Mouse (Mus musculus) heart, embryonic 14.5 days (tissue): ENCODE measurements at regions not wholly inside any gene's neighbourhood (a gene's known extent, or its start where the extent isn't known, plus 50 kb on each side); places are given as distances from the start of the nearest gene placed in this dataset.

ENCODE experiments used
- ATAC-seq: fragments of 200-750 bp; cut with Nextera tagmentation; 2 replicates; pipeline ENCODE4 v1.8.0; 2017; ENCODE audit warnings: low read depth, moderate TSS enrichment; ENCODE audit not compliant: insufficient number of reproducible peaks, insufficient read depth, low FRiP score
- H3K27ac ChIP-seq, 2 experiments: fragments of 200-500 bp in 1 of 2; fragments of 300-500 bp in 1 of 2; sonication (generic) in 1 of 2; replicated peaks in 1 of 2; 2 replicates each; pipeline ENCODE4 v1.5.1; 2012 to 2014; ENCODE audit warnings: low read depth in 2 of 2, low read length in 2 of 2, control low read depth in 1 of 2, mild to moderate bottlenecking in 1 of 2, mixed read lengths in 1 of 2; ENCODE audit not compliant: control insufficient read depth in 1 of 2, insufficient read depth in 1 of 2
- H3K27me3 ChIP-seq: fragments of 300-500 bp; sonication (generic); 2 replicates; pipeline ENCODE4 v1.6.1; 2014; ENCODE audit warnings: mild to moderate bottlenecking, low read length, control low read depth; ENCODE audit not compliant: control insufficient read depth, insufficient read depth
- H3K36me3 ChIP-seq: fragments of 300-500 bp; sonication (generic); 2 replicates; pipeline ENCODE4 v1.6.1; 2014; ENCODE audit warnings: mild to moderate bottlenecking, control low read depth, low read length, mixed read lengths; ENCODE audit not compliant: control insufficient read depth, insufficient read depth
- H3K4me1 ChIP-seq, 2 experiments: fragments of 200-500 bp in 1 of 2; fragments of 300-500 bp in 1 of 2; sonication (generic) in 1 of 2; 2 replicates each; pipeline ENCODE4 v1.6.1; 2012 to 2014; ENCODE audit warnings: low read length in 2 of 2, control low read depth in 1 of 2, mixed read lengths in 1 of 2; ENCODE audit not compliant: control insufficient read depth in 2 of 2, insufficient read depth in 2 of 2
- H3K4me2 ChIP-seq: fragments of 300-500 bp; sonication (generic); 2 replicates; pipeline ENCODE4 v1.6.1; 2014; ENCODE audit warnings: mild to moderate bottlenecking, low read length
- H3K4me3 ChIP-seq, 2 experiments: fragments of 200-500 bp in 1 of 2; fragments of 300-500 bp in 1 of 2; sonication (generic) in 1 of 2; 2 replicates each; pipeline ENCODE4 v1.5.1; 2012 to 2014; ENCODE audit warnings: low read length in 2 of 2, mild to moderate bottlenecking in 2 of 2, control low read depth in 1 of 2, low read depth in 1 of 2, moderate library complexity in 1 of 2; ENCODE audit not compliant: control insufficient read depth in 1 of 2, insufficient read depth in 1 of 2
- H3K9ac ChIP-seq: fragments of 300-500 bp; sonication (generic); 2 replicates; pipeline ENCODE4 v1.6.1; 2014; ENCODE audit warnings: mild to moderate bottlenecking, low read length
- H3K9me3 ChIP-seq: fragments of 300-500 bp; sonication (generic); 2 replicates; pipeline ENCODE4 v1.6.1; 2016; ENCODE audit warnings: low read length, control low read depth; ENCODE audit not compliant: control insufficient read depth
- WGBS: fragments of 180-500 bp; shearing (Covaris S2); extraction: QIAGEN DNeasy Blood & Tissue Kit; methylation state at CpG from one replicate; pipeline ENCODE4 v1.1.7; 2014; 5-methylcytosine and 5-hydroxymethylcytosine counted together

DNA sequence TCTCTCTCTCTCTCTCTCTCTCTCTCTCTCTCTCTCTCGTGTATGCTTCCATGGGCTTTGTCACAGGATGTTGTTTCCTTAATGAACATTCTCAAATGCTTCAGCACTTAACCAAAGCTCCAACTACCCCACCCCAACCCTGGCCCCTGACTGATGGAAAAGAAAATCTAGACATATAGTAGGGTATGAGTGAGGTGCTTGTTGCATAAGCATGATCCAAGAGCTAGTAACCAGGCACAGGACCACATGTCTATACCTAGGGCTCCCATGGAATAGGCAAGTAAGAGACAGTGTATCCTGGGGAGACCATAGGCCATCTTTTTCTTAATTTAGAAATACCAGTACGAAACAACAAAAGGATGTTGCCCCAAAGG, 538.9 kb downstream of the Fat4 start:
- Histone ChIP-seq H3K9me3 (no peaks in the 10 kb centered on the region), H3K4me3 (no peak overlapping the region), H3K27me3 (no peaks in the 10 kb centered on the region), H3K27ac (no peak overlapping the region), H3K4me2 (no peak overlapping the region), H3K36me3 (no peaks in the 10 kb centered on the region), H3K9ac (no peak overlapping the region), H3K4me1 (no peaks in the 10 kb centered on the region)
- ATAC-seq, result no peak
- WGBS, result 48% methylated on average over 2 of the region's 2 CpGs

DNA sequence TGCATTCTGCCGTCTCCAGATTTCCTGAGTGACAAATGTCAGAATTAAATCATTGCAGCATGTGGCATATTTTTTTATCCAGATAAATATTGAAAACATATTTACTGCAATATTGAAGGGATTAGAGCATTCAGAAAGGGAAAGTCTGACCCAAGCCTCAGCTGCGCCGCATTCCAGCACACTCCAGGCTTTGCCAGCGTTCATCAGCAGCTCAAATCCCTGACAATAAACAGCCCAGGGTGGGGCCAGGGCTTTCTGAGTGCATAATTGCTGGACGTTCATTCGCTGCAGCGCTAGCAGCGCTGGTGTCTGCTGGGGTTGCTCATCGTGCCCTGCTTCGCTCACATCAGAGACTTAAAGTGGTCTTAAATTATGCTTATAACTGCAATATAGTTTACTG, 556.6 kb downstream of the Fat4 start:
- no peaks in the 10 kb centered on the region for H3K9me3 ChIP-seq
- 54% methylated on average over 10 of the region's 10 CpGs for WGBS
- H3K4me3 ChIP-seq, result no peak overlapping the region
- no peaks in the 10 kb centered on the region for H3K36me3 ChIP-seq
- H3K4me2 ChIP-seq, result peak overlapping the region; percentile 1
- no peak for ATAC-seq
- H3K9ac ChIP-seq, result no peak overlapping the region
- no peaks in the 10 kb centered on the region for H3K4me1 ChIP-seq
- H3K27me3 ChIP-seq, result no peaks in the 10 kb centered on the region
- no peak overlapping the region for H3K27ac ChIP-seq

- ATAC-seq, result no peak
- Histone ChIP-seq H3K9ac (no peak overlapping the region), H3K4me1 (no peaks in the 10 kb centered on the region; a peak in 1 of 4 replicates), H3K27ac (no peak overlapping the region), H3K4me3 (no peak overlapping the region), H3K36me3 (no peaks in the 10 kb centered on the region), H3K9me3 (no peaks in the 10 kb centered on the region), H3K27me3 (no peaks in the 10 kb centered on the region), H3K4me2 (no peak overlapping the region)
Observed at GRCm38 (mm10) chr3:39455650-39456049, 568.9 kb downstream of the Fat4 start.

DNA sequence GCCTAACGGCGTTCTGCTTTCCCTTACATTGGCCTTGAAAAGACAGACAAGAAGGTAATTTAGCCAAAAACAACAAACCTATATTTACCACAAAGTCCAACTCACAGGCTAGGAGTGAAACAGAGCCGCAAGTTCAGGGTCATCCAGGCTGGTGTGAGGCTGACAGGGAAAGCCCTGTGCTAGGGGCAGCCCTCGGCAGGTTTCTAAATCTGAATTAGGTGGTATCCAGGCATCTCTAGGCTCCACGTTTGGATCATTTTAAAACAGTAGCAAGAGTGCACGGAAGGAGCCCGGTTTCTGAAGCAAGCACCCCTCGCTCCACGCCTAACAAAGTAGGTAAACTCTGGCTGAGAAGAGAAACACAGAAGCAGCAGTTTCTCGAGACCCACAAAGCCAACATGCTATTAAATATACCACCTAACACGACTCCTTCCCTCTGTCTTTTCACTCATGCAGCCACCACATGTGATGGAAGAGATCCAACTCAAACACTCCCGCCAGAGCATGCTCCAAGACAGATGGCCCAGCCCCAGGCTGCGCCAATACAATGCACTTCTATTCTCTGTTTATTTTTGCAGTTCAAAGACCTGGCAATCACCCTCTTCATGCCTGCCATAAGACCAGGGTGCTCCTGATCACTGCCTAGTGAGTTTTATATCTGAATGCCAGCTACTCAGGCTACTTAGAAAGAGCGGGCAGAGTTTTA, 573.6 kb downstream of the Fat4 start:
- Histone ChIP-seq H3K4me3 (no peak overlapping the region), H3K9ac (no peak overlapping the region), H3K4me1 (no peaks in the 10 kb centered on the region; a peak in 1 of 4 replicates), H3K27me3 (no peaks in the 10 kb centered on the region), H3K36me3 (no peaks in the 10 kb centered on the region), H3K4me2 (peak overlapping the region; percentile 16; the same call in 1 of the 2 replicates), H3K27ac (peak overlapping the region; percentile 14 to 58; a peak in 3 of 4 replicates), H3K9me3 (no peaks in the 10 kb centered on the region)
- WGBS, result 66% methylated on average over 14 of the region's 14 CpGs
- ATAC-seq, result 0 out of 2 replicates have a peak, but pooled peaks have one; percentile 47

DNA sequence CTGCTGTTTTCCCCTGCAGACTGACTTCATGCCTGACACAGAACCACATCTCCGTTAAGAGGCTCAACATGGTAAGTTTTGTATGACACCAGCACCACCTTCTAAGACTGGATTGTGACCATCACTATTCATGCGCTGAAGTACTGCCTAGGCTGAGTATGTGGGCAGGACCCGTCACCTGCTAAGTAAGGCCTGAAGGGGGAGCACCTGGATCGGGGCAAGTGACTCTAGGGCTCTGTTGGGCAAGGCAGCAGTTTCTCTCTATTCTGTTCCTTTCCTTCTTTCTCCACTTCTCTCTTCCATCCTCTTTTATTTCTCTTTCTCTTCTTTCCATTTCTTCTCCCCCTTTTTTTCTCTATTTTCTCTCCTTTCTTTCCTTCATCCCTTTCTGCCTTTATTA, 574.8 kb downstream of the Fat4 start:
- ATAC-seq, result no peak
- Histone ChIP-seq H3K9me3 (no peaks in the 10 kb centered on the region), H3K4me3 (no peak overlapping the region), H3K4me1 (no peaks in the 10 kb centered on the region; a peak in 1 of 4 replicates), H3K36me3 (no peaks in the 10 kb centered on the region), H3K27ac (no peak overlapping the region), H3K27me3 (no peaks in the 10 kb centered on the region), H3K4me2 (no peak overlapping the region), H3K9ac (no peak overlapping the region)
- WGBS, result 84% methylated on average over 4 of the region's 4 CpGs

DNA sequence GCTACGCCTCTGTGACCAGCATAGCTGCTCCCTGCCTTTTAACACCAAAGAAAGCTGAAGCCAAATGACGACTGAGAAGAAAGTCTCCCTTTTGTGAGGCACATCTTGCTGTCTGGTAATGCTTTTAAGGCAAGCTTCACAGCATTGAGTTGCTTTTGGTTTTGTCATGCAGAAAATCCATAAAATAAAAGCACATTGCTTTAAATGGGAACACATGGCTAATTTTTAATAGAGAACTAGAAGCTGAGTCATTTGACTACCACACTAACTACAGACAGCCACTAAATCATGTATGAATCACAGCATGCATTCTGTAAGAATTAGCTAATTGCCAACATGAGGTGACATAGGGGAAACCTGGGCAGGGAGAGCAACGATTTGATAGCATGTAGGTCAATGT, 579.1 kb downstream of the Fat4 start:
- Histone ChIP-seq H3K27ac (no peak overlapping the region), H3K4me1 (no peaks in the 10 kb centered on the region), H3K4me2 (no peak overlapping the region), H3K9me3 (no peaks in the 10 kb centered on the region), H3K9ac (no peak overlapping the region), H3K36me3 (no peaks in the 10 kb centered on the region), H3K4me3 (no peak overlapping the region), H3K27me3 (no peaks in the 10 kb centered on the region)
- 84% methylated on average over 3 of the region's 3 CpGs for WGBS
- ATAC-seq, result no peak

GRCm38 (mm10) chr3:39489392-39489791, 602.7 kb downstream of the Fat4 start:
- Histone ChIP-seq H3K4me1 (no peaks in the 10 kb centered on the region), H3K9me3 (no peaks in the 10 kb centered on the region), H3K4me2 (no peak overlapping the region), H3K27ac (no peak overlapping the region), H3K27me3 (no peaks in the 10 kb centered on the region), H3K9ac (no peak overlapping the region), H3K4me3 (no peak overlapping the region), H3K36me3 (no peaks in the 10 kb centered on the region)
- ATAC-seq, result no peak
- 80% methylated on average over 7 of the region's 7 CpGs for WGBS

- no peak for ATAC-seq
- H3K9me3 ChIP-seq, result no peaks in the 10 kb centered on the region
- H3K36me3 ChIP-seq, result no peaks in the 10 kb centered on the region
- no peak overlapping the region for H3K27ac ChIP-seq
- no peaks in the 10 kb centered on the region for H3K27me3 ChIP-seq
- no peak overlapping the region for H3K4me2 ChIP-seq
- H3K9ac ChIP-seq, result no peak overlapping the region
- H3K4me3 ChIP-seq, result no peak overlapping the region
- 80% methylated on average over 3 of the region's 3 CpGs for WGBS
- H3K4me1 ChIP-seq, result no peaks in the 10 kb centered on the region
Observed at GRCm38 (mm10) chr3:39494363-39494762, 607.6 kb downstream of the Fat4 start.
